Mouse (Mus musculus) R1 (cell line): ENCODE results near the gene Npsr1.

Experiments
- DNase-seq: peaks from one replicate; pipeline ENCODE4 v3.0.0-alpha.2; 2018; ENCODE audit warnings: low read depth, low spot score

The Npsr1 gene

GRCm38 (mm10) chr9:24236461-24236860 lies 138.7 kb downstream of the Npsr1 start:
- DNase-seq, result no peak

GRCm38 (mm10) chr9:24247557-24247956 lies 149.8 kb downstream of the Npsr1 start:
- no peak for DNase-seq

DNA sequence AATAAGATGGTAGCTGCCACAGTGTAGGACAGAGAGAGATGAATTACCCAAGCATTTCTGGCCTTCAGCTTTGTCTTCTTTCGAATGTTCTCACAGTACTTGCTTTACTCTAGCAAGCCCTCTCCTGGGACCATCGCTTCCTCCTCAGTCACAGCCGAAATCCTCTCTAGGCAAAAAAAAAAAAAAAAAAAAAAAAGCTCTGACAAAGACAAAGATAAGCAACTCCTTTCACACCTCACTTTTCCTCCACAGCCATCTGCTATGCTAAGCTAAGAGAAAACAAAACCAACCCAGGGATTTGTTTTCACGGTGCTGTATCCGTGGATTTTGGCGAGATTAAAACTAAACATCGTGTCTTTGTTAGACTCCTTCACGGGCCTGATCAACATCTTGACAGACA lies 156.4 kb downstream of the Npsr1 start:
- no peak for DNase-seq

DNA sequence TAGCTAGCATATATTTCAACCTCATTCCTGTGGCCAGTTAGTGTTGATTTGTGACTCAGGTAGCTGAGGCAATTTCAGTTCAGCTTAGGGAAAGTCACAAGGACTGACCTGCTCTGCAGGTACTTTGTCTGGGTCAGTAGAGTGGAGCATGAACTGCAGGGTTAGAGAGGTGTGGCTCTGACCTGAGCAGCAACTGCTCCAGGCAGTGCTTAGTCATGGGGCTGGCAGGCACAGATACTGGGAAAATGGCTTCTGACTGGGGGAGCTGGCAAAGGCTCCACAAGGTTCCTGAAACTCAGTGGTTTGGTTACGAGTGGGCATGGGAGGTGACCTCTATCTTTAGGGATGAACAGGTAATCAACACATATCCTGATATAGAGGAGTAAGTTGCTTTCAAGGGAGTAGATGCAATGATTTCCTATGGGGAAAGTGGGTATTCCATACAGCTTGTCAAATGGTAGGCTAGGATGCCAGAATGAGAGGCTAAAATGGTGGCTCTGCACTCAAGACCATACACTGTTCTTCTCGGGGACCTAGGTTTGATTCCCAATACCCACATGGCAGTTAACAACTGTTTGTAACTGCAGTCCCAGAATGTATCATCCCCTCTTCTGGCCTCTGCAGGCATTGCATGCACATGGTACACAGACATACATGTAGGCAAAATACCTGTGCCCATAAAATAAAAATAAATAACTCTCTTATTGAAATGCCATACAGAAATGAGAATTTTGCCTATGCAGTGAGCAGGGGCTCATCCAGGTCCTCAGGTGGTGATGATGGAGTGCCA lies 182.9 kb downstream of the Npsr1 start:
- no peak for DNase-seq

DNA sequence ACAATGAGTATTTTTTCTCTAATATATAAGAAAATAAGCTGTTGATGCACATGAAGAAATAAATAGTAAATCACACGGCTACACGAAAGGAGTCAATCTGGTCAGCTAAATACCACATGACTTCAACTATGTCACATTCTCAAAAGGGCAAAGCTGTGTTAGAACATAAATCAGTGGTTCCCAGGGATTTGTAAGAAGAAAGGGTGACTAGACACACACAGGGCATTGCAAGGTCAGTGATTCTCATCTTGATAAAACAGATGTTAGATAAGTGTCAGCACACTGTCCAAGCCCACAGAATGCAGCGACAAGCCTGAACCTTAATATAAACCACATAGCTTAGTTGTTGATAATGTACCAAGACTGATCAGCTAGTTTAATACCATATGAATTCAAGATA lies 184.8 kb downstream of the Npsr1 start:
- DNase-seq, result no peak

- no peak for DNase-seq
These were observed 185.3 kb downstream of the Npsr1 start for GRCm38 (mm10) chr9:24283071-24283470.

- DNase-seq, result no peak
These were observed 185.7 kb downstream of the Npsr1 start for GRCm38 (mm10) chr9:24283536-24283935.

DNA sequence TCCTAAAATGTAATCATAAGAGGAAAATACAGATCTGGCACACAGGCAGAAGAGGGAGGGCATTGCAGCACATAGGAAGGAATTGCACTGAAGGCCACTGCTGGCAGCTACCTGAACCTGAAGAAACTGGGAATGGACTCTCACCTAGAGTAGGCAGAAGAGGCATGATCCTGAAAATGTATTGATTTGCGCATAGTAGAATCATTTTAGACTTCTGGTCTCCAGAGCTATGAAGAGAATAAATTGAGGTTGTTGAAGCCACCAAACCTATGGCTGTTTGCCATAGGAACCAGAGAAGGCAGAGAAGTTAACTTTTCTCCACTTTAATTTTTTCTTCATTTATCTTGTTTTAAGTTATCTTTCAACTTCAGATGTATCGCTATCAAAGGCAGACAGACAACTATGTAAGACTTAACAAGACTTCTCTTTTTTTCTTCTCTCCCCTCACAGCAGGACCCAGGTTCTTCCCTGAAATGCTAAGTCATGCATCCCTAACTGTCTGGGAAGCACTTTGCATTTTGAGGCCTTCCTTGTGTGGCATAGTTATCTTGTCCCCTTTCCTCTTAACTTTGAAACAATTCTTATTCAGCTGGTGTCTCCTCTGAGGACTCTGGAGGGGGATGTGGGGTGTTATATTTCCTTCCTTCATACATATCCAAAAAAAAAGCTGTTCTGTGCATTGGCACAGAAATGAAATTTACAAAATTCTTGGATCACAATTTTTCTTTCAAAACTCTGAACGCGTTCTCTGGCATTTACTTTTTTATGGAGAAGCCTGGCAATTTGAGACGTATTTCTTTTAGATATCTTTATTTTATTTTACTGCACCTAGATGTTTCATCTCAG lies 186.7 kb downstream of the Npsr1 start:
- peak; percentile 13 for DNase-seq

- no peak for DNase-seq
These were observed 187.6 kb downstream of the Npsr1 start for GRCm38 (mm10) chr9:24285419-24285818.

GRCm38 (mm10) chr9:24291385-24291784 lies 193.6 kb downstream of the Npsr1 start:
- peak; percentile 88 for DNase-seq

GRCm38 (mm10) chr9:24293252-24293959 lies 195.6 kb downstream of the Npsr1 start:
- DNase-seq, result no peak

GRCm38 (mm10) chr9:24302906-24303305 lies 205.1 kb downstream of the Npsr1 start:
- DNase-seq, result no peak

DNA sequence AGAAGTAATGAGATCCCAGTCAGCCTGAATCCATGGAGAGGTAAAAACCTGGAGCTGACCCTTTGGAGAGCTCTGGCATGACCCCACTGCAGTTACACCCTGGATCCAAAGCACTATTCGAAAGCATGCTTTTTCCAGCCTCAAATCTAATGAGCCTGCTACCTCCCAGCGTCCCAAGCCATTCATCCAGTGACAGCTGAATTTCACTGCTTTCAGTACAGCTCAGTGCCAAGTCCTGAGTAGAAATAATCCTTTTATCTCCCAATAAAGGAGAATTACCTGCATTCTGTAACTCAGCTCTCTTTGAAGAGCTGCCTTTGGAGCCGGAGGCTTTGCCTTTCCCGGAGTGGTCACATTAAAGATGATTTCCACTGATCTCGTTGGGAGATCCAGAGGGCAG lies 209.2 kb downstream of the Npsr1 start:
- DNase-seq, result no peak

DNA sequence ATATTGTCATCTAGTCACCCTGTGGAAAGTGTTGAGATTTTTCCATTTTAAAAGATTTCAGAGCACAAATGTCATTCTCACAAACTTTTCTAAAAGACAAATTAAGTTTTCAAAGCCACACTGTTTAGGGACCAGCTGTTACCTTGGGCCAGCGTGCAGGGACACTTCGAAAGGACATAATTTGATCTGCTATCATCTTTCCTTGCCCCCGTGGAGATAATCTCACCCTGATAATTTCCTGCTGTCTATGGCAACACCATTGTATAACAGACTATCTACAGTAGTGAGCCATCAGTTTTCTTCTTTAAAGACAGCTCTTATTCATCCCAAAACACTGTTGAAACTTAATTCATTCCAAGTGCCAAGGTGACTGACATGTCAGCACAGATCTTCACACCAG lies 209.6 kb downstream of the Npsr1 start:
- no peak for DNase-seq

- DNase-seq, result no peak
These were observed 218.0 kb downstream of the Npsr1 start for GRCm38 (mm10) chr9:24315835-24316234.

DNA sequence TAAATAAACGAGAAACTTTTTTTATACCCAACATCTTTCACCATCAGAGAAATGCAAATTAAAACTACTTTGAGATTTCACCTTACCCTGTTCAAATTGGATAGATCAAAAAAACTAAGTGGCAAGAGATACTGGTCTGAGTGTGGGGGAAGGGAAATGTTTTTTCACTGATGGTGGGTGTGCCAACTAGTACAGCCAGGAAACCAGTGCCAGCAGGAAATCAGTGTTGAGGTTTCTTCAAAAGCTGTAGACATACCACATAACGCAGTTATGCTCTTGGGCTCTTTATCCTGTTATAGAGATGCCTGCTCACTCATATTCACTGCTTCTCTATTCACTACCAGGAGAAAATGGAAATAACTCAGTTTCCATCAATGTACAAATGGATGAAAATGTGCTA lies 233.9 kb downstream of the Npsr1 start:
- no peak for DNase-seq

DNA sequence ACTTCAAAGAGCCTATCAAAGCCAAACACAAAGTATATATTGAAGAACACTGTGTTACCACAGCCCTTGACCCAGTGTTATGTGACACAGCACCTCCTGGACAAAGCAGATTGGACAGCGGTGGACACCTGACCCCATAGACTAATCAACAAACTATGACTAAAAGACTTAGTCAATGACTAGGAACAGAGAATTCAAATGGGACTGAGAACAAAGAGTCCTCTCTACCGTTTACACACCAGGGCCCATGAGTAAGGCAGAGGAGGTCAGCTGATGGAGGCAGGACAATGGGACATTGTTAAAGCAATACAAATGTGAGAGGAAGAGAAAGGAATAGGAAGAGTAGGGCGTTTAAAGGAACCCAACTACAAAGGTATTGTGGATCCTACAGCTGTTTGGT lies 243.5 kb downstream of the Npsr1 start:
- peak; percentile 4 for DNase-seq

- no peak for DNase-seq
These were observed 249.2 kb downstream of the Npsr1 start for GRCm38 (mm10) chr9:24347011-24347410.

DNA sequence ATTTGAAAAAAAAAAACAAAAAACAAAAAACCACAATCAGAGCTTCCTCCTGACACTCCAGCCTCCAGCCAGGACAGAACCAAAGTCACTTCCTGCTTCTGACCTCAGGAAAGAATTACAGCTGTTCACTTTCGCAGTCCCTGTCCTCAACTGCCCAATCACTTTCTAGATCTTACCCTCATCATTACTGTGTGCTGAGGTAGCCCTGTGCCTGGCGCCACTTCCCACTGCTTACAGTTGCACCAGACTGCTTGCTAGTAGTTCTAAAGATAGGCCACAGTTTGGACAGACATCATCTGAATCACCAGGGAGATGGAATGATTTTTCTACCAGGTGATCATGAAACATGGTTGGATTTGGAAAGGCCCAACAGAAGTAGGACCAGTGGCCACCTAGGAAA lies 251.7 kb downstream of the Npsr1 start:
- no peak for DNase-seq

GRCm38 (mm10) chr9:24351402-24351801 lies 253.6 kb downstream of the Npsr1 start:
- DNase-seq, result no peak
